Mouse (Mus musculus) spleen, postnatal 36 days (tissue): Measurements from ENCODE around the gene Enah.

Experiments
- DNase-seq, 2 experiments: peaks; one replicate each; pipeline ENCODE4 v3.0.0; 2022; ENCODE audit warnings: low spot score in 2 of 2, mixed read lengths in 1 of 2

Gene Enah

DNA sequence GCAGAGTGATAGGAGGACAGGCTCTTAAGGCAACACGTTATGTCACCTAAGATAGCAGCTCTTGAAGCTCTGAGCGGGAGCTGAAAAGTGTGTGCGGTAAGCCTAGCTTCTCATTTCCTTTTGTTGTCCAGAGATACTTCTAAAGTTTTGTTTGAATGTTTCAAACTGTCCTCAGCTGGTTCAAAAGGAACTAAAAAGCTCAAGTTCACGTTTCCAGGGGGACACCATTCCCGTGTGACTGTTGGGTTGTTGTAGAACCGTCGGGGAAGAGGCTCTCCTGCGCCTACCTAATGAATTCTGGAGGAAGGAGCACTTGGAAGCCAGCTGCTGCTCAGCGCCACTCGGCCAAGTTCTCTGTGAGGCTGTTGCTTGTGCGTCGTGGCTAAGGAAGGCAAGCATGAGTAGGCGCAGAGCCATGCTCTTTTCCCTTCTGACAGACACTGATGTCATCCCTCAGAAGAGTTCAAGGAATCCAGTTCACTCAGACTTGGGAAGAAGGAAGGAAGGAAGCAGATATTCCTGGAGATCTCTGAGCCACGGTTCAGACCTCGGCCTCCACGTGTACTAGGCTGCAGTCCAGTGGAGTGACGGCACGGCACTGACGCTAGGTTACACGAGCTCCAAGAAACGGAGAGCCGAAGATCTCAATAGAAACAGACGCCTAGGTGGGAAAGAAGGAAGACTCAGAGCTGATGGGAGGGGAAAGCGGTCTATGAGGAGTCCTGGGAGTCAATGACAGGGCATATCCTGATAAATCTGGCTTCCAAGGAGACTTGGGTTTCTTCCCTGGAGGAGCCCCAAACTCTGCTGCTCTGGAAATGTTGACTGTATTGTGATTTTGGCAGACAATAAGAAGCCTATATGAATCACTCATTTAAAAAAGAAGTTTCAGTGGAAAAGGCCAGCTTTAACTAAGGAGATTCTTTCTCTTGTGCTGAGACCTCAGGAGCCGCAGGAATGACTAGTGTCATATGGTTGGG, 8.7 kb upstream of the Enah start:
- DNase-seq: no peak

DNA sequence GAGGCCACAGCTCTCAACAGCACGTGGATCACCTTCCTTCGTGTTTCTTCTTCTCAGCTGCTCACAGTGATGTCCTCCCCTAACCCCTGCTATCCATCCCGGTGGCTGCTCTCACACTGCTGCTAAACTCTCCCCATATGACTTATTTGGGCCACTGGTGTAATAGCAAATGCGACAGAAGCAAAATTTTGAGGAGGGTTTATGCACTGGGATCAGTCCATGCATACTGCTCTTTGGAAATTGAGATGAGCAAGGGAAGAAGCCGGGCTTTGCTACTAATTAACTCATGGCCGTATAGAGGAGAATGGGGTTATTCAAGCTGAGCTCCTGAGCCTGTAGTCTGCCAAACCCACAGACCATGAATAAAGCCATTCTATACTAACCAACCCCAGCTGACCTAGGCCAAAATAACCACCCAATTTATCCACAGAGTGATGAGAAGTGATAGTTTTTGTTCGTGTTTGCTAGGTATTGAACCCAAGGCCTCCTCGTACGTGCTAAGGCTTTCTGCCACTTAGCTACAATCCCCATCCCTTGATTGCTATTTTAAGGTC, 7.7 kb upstream of the Enah start:
- DNase-seq: no peak

DNA sequence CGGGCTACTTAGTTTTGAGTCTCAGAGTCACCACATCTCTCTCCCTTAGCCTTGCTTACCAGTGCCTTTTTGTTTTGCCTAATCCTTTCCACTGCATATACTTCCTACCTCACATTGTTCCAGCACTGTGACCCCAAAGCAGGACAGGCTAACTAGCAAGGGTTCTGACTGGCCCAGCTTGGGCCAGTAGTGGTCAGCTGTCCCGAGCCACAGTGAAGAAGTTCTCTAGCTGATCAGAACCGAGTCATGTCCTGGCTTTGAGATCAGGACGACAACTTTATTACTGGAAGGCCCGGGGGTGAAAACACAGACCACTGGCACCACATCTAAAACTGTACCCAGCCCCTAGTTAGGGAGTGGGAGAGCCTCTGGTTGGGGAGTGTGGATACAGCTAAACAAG, 7.0 kb upstream of the Enah start:
- no peak for DNase-seq

DNA sequence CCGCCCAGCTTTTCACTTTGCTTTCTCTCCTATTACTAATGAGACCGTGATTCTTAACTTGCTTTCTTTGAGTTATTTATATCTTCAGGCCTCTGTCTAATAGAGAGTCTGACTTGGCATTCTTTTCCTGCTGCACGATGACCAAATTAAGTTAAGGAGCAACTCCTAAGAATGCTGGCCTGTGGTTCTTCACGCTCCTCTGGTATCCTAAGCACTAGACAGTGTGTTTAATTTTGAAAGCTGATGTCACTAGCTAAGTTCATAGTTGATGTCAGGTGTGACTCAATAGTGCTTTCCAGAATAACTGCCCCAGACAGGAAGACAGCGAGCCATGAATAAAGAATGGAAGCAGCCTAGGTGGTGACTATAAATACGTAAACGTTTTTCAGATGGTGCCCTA, 6.3 kb upstream of the Enah start:
- no peak for DNase-seq

DNA sequence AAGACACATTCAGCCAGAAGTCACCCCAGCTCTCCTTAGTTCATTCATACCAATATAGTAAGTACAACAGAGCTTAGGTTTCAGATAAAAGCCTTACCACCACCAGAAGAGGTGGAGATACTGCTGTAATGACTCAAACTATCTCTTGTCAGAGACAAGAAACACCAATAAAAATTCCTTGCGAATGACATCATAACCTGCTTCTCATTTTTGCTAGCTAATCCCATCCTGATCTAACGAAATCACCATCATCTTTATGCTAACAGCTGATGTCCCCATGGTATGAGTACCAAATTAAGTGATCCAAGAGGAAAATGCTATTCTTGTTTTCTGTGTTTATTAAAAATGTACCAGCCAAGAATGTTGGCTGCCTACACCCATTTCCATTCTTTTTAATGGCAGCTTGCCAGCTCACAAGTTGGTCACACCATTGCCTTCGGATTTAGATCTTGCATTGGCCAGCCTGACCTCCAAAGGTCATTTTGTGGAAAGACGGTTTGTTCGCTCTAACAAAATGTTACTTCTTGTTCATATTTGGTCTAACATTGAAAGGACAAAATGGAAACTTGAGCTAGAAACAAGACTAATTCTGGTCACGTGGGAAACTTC, 2.0 kb upstream of the Enah start:
- no peak for DNase-seq

DNA sequence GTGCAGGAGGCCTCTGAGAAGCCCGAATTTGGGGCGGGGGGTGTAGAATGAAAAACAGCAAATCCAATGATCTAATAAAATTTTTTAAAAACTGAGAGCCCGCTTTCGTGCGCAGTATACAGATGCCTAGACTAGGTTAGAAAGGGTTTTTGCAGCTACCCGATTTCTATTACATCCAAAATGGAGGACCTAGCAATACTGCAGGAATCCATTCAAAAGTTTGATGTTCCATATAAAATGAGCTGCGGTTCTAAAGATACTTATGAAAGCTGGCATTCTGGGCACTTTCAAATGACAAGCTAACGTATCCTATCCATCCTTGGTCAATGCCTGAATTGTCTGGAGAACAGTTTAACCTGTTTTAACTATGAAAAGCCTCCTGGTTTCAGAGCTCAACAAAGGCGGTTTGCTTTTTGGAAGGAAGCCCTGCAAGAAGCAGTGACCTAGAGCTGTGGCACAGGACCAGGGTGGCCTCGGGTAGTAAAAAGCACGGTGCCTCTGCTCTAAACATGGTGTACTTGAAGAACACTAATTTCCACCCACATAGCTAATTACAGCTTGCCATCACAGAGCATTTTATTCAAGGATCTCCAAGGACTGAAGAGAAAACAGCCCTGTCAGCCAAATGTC, 1.2 kb upstream of the Enah start:
- DNase-seq: no peak

DNA sequence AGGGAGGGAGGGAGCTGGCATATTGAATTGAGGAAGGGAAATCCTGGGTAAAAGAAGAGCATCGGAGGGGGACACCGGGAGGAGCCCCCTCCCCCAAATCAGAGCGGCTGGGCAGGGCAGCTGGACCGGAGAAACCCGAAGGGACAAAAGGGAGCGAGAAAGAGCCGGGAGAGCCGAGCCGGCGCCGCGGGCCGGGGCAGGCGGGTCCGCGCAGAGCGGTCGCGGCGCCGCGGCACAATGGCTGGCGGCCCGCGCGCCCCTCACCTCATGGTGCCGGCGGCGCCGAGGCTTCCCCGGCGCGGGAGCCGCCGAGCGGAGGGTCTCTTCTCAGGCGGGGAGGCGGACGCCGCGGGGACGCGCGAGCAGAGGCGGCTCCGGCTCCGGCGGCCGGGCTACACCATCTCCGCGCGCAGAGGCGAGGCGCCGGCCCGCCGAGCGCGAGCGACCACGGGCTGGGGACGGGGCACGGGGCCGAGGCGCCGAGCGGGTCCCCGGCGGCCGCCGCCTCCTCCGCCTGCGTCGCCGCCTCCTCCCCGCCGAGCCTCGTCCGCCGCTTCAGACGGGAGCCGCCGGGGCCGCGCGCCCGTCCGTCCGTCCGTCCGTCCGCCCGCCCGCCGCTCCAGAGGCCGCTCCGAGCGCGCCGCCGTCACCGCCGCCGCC, 394 bp downstream of the Enah start:
- peak in 1 of 2 experiments; percentile 3 for DNase-seq

DNA sequence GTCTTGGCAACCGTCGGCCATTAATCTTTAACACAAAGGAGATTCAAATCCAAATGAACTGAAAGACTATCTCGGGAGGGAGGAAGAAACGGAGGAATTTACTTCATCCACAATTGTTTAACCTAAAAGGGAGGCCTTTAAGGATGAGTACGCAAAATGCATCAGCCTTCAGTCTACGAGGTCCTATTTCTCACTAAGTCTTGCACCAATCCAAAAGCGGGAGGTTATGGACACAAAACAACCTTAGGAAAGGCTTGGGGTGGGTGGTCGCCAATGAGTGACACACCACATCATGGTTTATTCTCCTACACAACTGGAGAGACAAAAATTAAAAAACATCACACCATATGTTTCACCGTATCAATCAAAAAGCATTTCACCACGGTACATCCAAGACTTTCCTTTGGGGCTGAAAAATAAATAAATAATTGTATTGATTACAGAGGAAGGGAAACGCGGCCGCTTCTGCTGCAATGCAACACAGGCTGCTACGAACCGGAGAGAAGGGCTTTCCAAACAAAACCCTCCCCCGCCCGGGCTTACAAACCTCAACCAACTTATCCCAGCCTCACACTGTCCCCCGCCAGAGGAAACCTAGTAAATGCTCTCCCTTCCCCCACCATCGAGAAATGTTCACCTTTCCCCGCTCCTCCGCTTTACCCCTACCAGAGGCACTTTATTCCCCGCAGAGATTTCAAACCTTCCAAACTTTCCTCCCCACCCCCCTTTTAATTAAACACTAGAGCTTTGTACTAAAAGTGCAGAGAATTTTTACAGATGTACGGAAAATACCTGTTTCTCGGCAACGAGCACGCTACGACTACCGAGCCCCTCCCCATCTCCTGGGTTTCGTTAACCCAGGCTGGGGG, 1.2 kb downstream of the Enah start:
- DNase-seq: no peak

DNA sequence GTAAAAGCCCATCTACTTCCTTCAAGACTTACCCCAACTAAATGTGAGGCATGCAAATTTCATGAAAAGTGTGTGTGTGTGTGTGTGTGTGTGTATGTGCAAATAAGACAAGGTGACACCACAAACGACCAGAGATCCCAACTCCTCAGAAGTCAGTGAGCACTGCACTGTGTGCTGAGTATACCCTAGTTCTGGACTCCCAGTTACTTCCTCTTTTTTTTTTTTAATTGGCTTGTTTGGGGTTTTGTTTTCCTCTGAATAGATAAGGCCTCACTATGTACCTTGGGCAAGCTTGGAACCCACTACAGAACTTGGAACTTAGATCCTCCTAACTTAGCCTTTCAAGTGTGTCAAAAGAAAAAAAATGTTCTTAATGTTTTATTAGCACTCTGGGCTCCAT, 14.0 kb downstream of the Enah start:
- DNase-seq: no peak

DNA sequence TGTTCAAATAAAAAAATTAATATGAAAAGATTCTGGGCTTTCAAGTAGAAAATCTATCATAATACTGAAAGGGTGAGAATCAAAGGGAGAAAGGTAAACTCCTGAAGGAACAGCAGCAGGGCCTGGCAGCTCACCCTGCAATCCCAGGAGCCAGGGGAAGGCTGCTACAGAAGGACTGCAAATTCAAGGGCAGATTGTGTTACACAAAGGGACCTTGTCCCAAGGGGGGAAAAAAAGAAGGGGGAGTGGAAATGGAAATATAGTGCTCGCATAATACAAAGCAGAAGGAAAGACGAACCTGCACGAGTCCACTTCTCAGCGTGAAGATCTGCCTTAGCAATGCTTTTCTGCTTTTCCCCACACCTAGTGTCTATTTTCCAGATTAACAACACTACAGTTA, 21.1 kb downstream of the Enah start:
- no peak for DNase-seq

DNA sequence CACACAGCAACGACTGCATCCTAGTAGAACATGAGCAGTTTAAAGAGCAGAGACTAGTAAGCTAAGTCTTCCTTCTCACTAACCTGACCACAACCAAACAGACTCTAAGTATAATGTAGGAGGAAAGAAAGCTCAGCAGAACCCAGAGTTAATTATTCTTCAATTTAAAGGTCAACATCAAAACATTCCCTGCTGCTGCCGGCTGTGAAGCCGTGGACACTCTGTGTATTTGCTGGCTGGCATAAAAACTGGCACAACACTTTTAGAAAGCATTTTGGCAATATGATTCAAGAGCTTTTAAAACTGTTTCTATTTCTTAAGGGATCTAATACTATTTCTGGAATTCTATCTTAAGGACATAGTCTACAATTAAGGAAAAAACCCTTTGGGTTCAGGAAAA, 22.0 kb downstream of the Enah start:
- DNase-seq: no peak

DNA sequence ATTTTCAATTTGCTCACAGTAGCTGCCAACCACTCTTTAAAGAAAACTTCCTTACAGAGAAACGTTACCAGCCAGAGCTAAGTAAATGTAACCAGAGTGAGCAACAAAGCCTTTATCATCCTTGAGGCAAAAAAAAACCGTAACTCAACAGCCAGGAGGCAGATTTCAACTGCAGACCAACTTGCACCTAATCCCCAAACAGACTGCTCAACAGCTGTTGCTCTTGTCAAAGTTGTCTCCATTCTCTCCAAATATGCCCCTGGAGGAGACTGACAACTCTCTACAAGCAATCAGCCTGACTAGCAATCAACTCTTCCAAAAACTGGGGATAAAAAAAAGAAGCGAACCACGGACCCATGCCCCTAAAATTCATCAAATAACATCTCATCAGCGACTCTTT, 26.2 kb downstream of the Enah start:
- DNase-seq: no peak

DNA sequence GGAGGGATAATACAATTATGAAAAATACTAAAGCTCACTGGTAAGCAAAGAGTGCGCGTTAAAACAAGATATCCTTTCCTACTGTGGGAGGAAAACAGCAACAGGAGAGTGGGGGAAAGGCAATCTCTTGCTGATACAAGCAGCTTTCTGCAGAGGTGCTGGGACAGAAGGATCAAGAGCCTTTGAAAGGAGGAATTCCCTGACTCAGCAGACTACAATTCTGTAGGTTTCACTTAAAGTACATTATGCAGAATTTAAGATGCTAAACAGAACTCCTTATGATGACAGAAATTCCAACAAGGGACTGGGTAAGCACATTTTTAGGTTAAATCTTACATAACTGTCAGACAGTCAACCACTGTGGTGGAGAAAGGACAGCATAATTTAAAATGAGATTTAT, 31.4 kb downstream of the Enah start:
- no peak for DNase-seq

DNA sequence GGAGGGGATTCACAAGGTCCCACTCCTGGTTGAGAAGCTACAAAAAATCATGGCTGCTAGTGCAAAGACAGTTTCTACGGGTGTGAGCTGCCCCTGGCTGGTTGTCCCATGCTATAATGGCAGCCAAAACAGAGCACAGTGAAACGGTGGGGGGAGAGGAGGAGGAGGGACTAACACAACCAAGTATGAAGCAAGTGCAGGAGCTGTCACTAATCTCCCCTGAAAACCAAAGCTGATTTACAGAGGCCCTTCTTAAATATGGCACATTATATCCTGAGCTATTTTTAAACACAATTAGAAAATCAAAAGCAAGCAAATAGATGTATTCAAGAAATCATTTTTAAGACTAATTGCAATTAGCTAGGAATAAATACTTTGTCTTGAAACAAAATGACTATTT, 32.6 kb downstream of the Enah start:
- no peak for DNase-seq

DNA sequence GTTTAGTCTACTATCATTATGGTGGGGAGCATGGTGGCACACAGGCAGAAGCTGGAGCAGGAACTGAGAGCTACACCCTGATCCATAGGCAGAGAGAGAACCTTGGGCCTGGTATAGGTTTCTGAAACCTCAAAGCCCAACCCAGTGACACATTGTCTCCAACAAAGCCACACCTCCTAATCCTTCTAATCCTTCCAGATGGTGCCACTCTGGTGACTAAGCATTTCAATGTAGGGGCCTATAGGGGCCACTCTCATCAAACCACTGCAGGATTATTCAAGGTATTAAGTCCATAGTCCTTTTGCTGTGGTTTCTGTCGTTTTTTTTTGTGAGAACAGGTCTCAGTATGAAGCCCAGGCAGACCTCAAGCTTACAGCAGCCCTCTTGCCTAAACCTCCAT, 33.9 kb downstream of the Enah start:
- DNase-seq: no peak

DNA sequence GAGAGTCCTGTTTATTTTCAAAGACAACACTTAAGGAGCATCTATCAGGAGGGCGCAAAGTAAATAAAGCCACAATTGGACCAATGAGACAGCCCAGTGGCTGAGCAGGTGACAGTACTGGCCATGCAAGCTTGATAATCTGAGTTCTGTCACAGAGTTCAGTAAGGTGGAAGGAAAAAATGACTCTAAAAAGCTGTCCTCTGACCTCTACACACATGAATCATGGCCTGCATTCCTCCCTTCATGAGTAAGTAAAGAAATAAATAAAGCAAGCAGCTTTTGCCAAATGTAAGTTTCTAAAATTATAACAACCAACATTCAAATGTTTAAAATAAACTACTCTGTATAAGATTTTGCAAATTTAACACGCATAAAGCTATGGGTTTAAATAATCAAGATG, 35.0 kb downstream of the Enah start:
- DNase-seq: no peak

DNA sequence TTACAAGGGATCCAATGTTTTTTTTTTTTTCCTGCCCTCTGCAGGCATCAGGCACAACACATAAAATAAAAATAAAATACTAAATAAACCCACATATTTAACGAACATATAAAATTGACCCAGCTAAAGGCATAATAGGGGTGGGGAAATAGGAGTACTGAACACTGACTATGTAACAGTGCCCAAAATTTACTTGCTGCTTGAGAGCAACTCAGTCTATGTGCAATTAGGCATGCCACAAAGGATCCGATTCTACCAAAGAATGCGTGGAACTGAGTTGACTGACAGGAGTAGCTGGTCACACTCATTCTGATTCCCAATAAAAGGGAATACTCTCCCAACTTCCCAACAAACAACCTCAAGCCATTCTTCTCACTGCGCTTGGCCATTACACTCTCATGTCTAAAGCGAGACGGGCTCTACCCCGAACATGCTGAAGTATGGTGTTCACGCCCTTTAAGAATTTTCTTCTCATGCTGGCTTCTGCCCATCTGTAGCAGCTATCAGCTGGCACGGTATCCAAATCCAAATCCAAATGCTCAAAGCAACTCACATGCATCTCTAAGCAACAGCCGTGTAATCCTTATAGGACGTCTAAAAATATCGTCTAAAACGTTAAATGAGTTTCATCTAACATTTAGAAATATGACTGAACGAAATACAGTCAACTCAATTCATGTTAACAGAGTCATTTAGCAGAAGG, 39.6 kb downstream of the Enah start:
- no peak for DNase-seq

DNA sequence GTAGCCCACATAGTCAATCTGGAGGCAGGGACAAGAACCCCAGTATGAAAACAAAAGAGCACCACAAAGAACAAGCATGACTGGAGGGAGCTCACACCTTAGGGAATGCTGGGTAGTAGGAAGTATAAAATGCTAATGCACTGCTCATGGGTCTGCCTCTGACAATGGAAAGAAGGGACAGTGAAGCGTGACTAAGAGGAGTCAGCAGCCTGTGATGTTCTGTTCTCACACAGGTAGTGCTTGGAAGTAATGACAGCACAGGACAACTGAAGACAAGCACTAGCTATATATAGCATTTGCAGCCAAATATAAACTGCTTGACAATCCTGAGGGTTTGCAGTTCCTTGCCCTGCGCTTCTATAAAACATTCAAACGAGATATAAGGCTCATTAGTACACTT, 44.3 kb downstream of the Enah start:
- no peak for DNase-seq

DNA sequence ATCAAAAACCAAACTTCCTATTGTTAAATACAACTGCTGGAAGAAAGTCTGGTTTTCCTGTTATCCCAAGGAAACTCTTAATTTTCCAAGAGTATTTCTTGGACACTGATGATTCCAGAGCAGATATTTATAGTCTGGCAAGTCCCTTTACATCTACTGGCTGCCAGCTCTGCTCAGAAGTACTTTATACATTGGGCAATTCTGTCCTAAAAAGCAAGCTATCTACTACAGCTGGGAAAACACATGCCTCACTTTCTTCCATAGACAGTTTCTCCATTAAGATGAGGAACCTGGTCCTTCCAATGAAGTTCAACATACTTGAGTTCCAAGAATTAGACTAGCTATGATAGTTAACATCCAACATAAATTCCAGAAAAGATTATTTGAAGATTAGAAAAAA, 44.9 kb downstream of the Enah start:
- no peak for DNase-seq

DNA sequence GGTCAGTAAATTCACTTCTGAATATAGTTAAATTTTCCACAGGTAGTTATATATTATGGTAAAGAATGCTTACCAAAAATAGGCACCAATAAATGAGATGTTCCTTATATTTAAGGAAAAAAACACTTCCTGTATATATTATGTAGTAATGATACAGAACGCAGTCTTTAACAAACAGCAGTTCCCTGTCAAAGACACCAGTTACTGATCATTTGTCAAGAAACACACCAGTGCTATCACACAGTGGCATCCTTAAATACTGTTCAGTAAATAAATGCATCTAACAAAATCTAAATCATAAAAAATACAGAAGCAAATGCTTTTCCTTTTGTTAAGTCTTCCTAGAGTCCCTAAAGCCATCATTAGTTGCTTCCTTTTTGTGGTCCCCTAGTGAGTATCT, 54.5 kb downstream of the Enah start:
- no peak for DNase-seq
